Mouse (Mus musculus) midbrain, embryonic 12.5 days (tissue): ENCODE data around the gene Gm7356. TPM values are rescaled to one million over a fixed set of nuclear protein-coding genes. Genes with fewer than 3 reads are reported as not detected.

Experiments used
- polyA plus RNA-seq: library from polyadenylated mRNA; unstranded; fragments of >200 nt; fragmentation: Nextera tagmentation; extraction: Ambion mirVana; gene quantifications from 2 replicates; pipeline ENCODE4 v1.2.1, GENCODE M21; 2016

Gene Gm7356
- polyA plus RNA-seq, 1 experiment from 2014 or later: not detected

Other genes with a start within 250 kb of the Gm7356 start
- gene Afdn, start 243.2 kb downstream of the Gm7356 start, polyA plus RNA-seq: 162 and 176 TPM in 2 replicates
- gene Tcte2, start 241.9 kb downstream of the Gm7356 start, polyA plus RNA-seq: 12.8 and 16.6 TPM in 2 replicates
- not detected in 2 replicates for gene Gm7168, start 55.3 kb downstream of the Gm7356 start, polyA plus RNA-seq
- gene Gm7358, start 55.8 kb upstream of the Gm7356 start, polyA plus RNA-seq: not detected in 2 replicates
- 0.60 and 0.85 TPM in 2 replicates for gene Dact2, start 200.6 kb upstream of the Gm7356 start, polyA plus RNA-seq